ENCODE assay signal across 8 mouse cellular contexts in genomic region chr19:44932051-44932450, GRCm38 (mm10). TPM values are rescaled to one million over a fixed set of nuclear protein-coding genes. Genes with fewer than 3 reads are reported as not detected.
DNase-seq lines count a peak whose midpoint lies in the region; ATAC-seq and TF ChIP-seq lines count a peak whose summit lies in the region.

No protein-coding gene starts in this region.

- no peaks in the 10 kb centered on the region for H3K27me3 ChIP-seq in kidney, embryonic 15.5 days
- no peaks in the 10 kb centered on the region for H3K27me3 ChIP-seq in hindbrain, postnatal 0 days (ENCODE audit: insufficient read depth, low read length)
- peaks cover 3% of the 10 kb centered on the region; the same call in 1 of the 2 replicates for H3K27me3 ChIP-seq in midbrain, embryonic 15.5 days (replicated peaks)

- no peak for TF ChIP-seq CTCF in hindbrain, postnatal 0 days (IDR thresholded peaks at IDR 0.05; ENCODE audit: low read depth)

- no peak for ATAC-seq in kidney, embryonic 15.5 days (replicated peaks; ENCODE audit: low FRiP score)
- no peak for ATAC-seq in hindbrain, postnatal 0 days
- no peak for ATAC-seq in midbrain, embryonic 15.5 days (replicated peaks)

- no peaks in the 10 kb centered on the region for H3K9me3 ChIP-seq in kidney, embryonic 15.5 days (replicated peaks)
- no peaks in the 10 kb centered on the region for H3K9me3 ChIP-seq in hindbrain, postnatal 0 days (ENCODE audit: low read length)
- no peaks in the 10 kb centered on the region for H3K9me3 ChIP-seq in midbrain, embryonic 15.5 days

- H3K9ac ChIP-seq in kidney, embryonic 15.5 days, result peak overlapping the region; percentile 42; the same call in 1 of the 2 replicates
- H3K9ac ChIP-seq in hindbrain, postnatal 0 days (replicated peaks; ENCODE audit: low read length), result peak overlapping the region; percentile 6; the same call in 1 of the 2 replicates
- H3K9ac ChIP-seq in midbrain, embryonic 15.5 days, result no peak overlapping the region

- H3K36me3 ChIP-seq in kidney, embryonic 15.5 days, result peaks cover 29% of the 10 kb centered on the region
- peaks cover 10% of the 10 kb centered on the region; the same call in 1 of the 2 replicates for H3K36me3 ChIP-seq in hindbrain, postnatal 0 days (ENCODE audit: insufficient read depth, low read length)
- H3K36me3 ChIP-seq in midbrain, embryonic 15.5 days (replicated peaks), result peaks cover 13% of the 10 kb centered on the region; the same call in 1 of the 2 replicates

- H3K4me2 ChIP-seq in kidney, embryonic 15.5 days, result peak overlapping the region; percentile 70
- peak overlapping the region; percentile 71 for H3K4me2 ChIP-seq in hindbrain, postnatal 0 days (ENCODE audit: low read depth, low read length)
- H3K4me2 ChIP-seq in midbrain, embryonic 15.5 days, result peak overlapping the region; percentile 68

- H3K4me3 ChIP-seq in kidney, embryonic 15.5 days (replicated peaks), result peak overlapping the region; percentile 82
- H3K4me3 ChIP-seq in hindbrain, postnatal 0 days (ENCODE audit: low read length), result peak overlapping the region; percentile 88
- peak overlapping the region; percentile 97 for H3K4me3 ChIP-seq in midbrain, embryonic 15.5 days

- H3K4me1 ChIP-seq in kidney, embryonic 15.5 days, result peaks cover 43% of the 10 kb centered on the region
- H3K4me1 ChIP-seq in hindbrain, postnatal 0 days (ENCODE audit: insufficient read depth, low read length), result peaks cover 8% of the 10 kb centered on the region
- H3K4me1 ChIP-seq in midbrain, embryonic 15.5 days, result peaks cover 20% of the 10 kb centered on the region

- DNase-seq in kidney, postnatal 36 days, result no peak
- peak; percentile 34 for DNase-seq in c-Kit-positive CD71-positive TER-119-positive erythroid progenitor cells, embryonic 14.5 days (ENCODE audit: low spot score)
- no peak for DNase-seq in hindbrain, postnatal 0 days (ENCODE audit: low spot score)
- no peak for DNase-seq in ovary, postnatal 10 days (ENCODE audit: low spot score)
- DNase-seq in adrenal gland, adult 8-10 months, result no peak
- no peak for DNase-seq in adrenal gland, postnatal 10 days

- WGBS in kidney, embryonic 15.5 days, result 40% methylated on average over 5 of the region's 5 CpGs
- WGBS in hindbrain, postnatal 0 days, result 57% methylated on average over 5 of the region's 5 CpGs
- 64% methylated on average over 5 of the region's 5 CpGs for WGBS in midbrain, embryonic 15.5 days

- no peak overlapping the region for H3K27ac ChIP-seq in kidney, embryonic 15.5 days
- H3K27ac ChIP-seq in hindbrain, postnatal 0 days, result no peak overlapping the region
- no peak overlapping the region for H3K27ac ChIP-seq in midbrain, embryonic 15.5 days

RNA-seq across cellular contexts. Expression of gene Slf2, which starts 1.1 kb away (rescaled TPM):
- polyA plus RNA-seq in kidney, embryonic 15.5 days (2015; fragmentation: Nextera tagmentation; extraction: Ambion mirVana), result 40.5 and 40.6 TPM in 2 replicates
- 24.6 and 25.0 TPM in 2 replicates for total RNA-seq in hindbrain, postnatal 0 days (2014; rRNA removed)
- 18.3 and 22.3 TPM in 2 replicates for polyA plus RNA-seq in hindbrain, postnatal 0 days (2015; fragmentation: Nextera tagmentation; extraction: Ambion mirVana)
- polyA plus RNA-seq in midbrain, embryonic 15.5 days (2015; fragmentation: Nextera tagmentation; extraction: Ambion mirVana), result 27.8 and 33.0 TPM in 2 replicates
- 10 to 100 TPM; 22.6 to 40.9 (median 30.5) TPM for total RNA-seq in adrenal gland, adult 8-10 months (2022)
- 10 to 100 TPM; 22.6 to 31.5 TPM for total RNA-seq in adrenal gland, postnatal 10 days (2021)

RNA-seq across cellular contexts. Expression of gene Sema4g, which starts 56.9 kb away (rescaled TPM):
- polyA plus RNA-seq in kidney, embryonic 15.5 days (2015; fragmentation: Nextera tagmentation; extraction: Ambion mirVana), result 5.3 and 6.5 TPM in 2 replicates
- 66.9 and 81.0 TPM in 2 replicates for total RNA-seq in hindbrain, postnatal 0 days (2014; rRNA removed)
- polyA plus RNA-seq in hindbrain, postnatal 0 days (2015; fragmentation: Nextera tagmentation; extraction: Ambion mirVana), result 14.2 and 15.7 TPM in 2 replicates
- 17.1 and 20.4 TPM in 2 replicates for polyA plus RNA-seq in midbrain, embryonic 15.5 days (2015; fragmentation: Nextera tagmentation; extraction: Ambion mirVana)
- total RNA-seq in adrenal gland, adult 8-10 months (2022), result 10 to 100 TPM in 2 of 4 experiments, 1 to 10 TPM in 2; 4.3 to 14.9 (median 10.2) TPM
- total RNA-seq in adrenal gland, postnatal 10 days (2021), result 10 to 100 TPM; 18.3 to 26.3 TPM
